Mouse (Mus musculus) heart, postnatal 0 days (tissue): ENCODE measurements around the gene Snrpc. TPM values are rescaled to one million over a fixed set of nuclear protein-coding genes. Genes with fewer than 3 reads are reported as not detected.
A peak's percentile ranks its signal among the peaks of the same experiment; 100 is the strongest.

ENCODE experiments used
- ATAC-seq: fragments of 200-750 bp; cut with Nextera tagmentation; 2 replicates; pipeline ENCODE4 v1.8.0; 2017; ENCODE audit warnings: low read depth, moderate number of reproducible peaks, moderate library complexity; ENCODE audit not compliant: insufficient read depth
- DNase-seq: peaks from one replicate; pipeline ENCODE4 v3.0.0-alpha.2; 2016; ENCODE audit warnings: low spot score
- H3K27ac ChIP-seq: fragments of 300-500 bp; sonication (generic); 2 replicates; pipeline ENCODE4 v1.5.1; 2014; ENCODE audit warnings: low read depth, mild to moderate bottlenecking
- H3K27me3 ChIP-seq: fragments of 300-500 bp; sonication (generic); 2 replicates; pipeline ENCODE4 v1.6.1; 2014; ENCODE audit warnings: low read length, mixed read lengths; ENCODE audit not compliant: control insufficient read depth, insufficient read depth
- H3K36me3 ChIP-seq: fragments of 300-500 bp; sonication (generic); replicated peaks from 2 replicates; pipeline ENCODE4 v1.6.1; 2014; ENCODE audit warnings: low read length, mixed read lengths; ENCODE audit not compliant: control insufficient read depth, insufficient read depth
- H3K4me1 ChIP-seq: fragments of 300-500 bp; sonication (generic); 2 replicates; pipeline ENCODE4 v1.6.1; 2014; ENCODE audit warnings: antibody characterized with exemption; ENCODE audit not compliant: control insufficient read depth, insufficient read depth
- H3K4me2 ChIP-seq: fragments of 300-500 bp; sonication (generic); 2 replicates; pipeline ENCODE4 v1.6.1; 2014; ENCODE audit warnings: low read depth, mild to moderate bottlenecking, low read length, moderate library complexity
- H3K4me3 ChIP-seq: fragments of 300-500 bp; sonication (generic); 2 replicates; pipeline ENCODE4 v1.5.1; 2014; ENCODE audit warnings: low read depth, low read length
- H3K9ac ChIP-seq: fragments of 300-500 bp; sonication (generic); replicated peaks from 2 replicates; pipeline ENCODE4 v1.6.1; 2014; ENCODE audit warnings: low read depth, low read length, mixed read lengths
- H3K9me3 ChIP-seq: fragments of 300-500 bp; sonication (generic); replicated peaks from 2 replicates; pipeline ENCODE4 v1.6.1; 2016; ENCODE audit warnings: low read length; ENCODE audit not compliant: control insufficient read depth
- CTCF ChIP-seq: IDR thresholded peaks from 2 replicates; pipeline ENCODE4 v1.5.1; 2016; ENCODE audit warnings: antibody characterized with exemption, control low read depth, low read depth
- EP300 ChIP-seq: IDR thresholded peaks from 2 replicates; pipeline ENCODE4 v1.6.1; 2016; ENCODE audit warnings: antibody characterized with exemption, low read depth
- WGBS: fragments of 180-500 bp; shearing (Covaris S2); extraction: QIAGEN DNeasy Blood & Tissue Kit; methylation state at CpG from one replicate; pipeline ENCODE4 v1.1.7; 2014; 5-methylcytosine and 5-hydroxymethylcytosine counted together
- polyA plus RNA-seq: library from polyadenylated mRNA; unstranded; fragments of >200 nt; fragmentation: Nextera tagmentation; extraction: Ambion mirVana; gene quantifications from 2 replicates; pipeline ENCODE4 v1.2.1, GENCODE M21; 2015
- total RNA-seq: library from RNA; depleted of rRNA; stranded (reverse); fragments of >200 nt; gene quantifications from 2 replicates; pipeline ENCODE4 v1.2.3, GENCODE M21; 2014; ENCODE audit warnings: low replicate concordance

The Snrpc gene
- total and polyA plus RNA-seq, 2 experiments from 2014 or later: 125 to 185 TPM

DNA sequence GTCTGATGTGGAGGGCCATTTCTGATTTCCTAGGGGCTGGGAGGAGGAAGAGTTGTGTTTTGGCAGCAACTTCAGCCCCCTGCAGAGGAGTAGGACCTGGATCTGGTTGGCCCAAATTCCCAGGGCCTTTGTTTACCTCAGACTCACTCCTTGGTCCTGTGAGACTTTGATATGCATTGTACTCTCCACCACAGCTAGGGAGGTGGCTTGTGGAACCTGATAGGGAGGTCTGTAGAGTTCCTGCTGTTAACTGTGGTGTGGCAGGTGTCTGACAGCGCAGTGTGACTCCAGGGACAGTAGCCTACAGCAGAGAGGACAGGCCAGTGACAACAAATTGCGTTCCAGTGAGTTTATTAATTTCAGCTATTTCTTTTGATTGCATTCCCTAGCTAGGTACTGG is 21.2 kb downstream of the Snrpc start:
- Histone ChIP-seq H3K36me3 (no peaks in the 10 kb centered on the region), H3K27me3 (no peaks in the 10 kb centered on the region), H3K4me2 (no peak overlapping the region), H3K27ac (no peak overlapping the region), H3K4me3 (no peak overlapping the region), H3K4me1 (peaks cover 10% of the 10 kb centered on the region), H3K9me3 (no peaks in the 10 kb centered on the region), H3K9ac (no peak overlapping the region)
- TF ChIP-seq CTCF (no peak), EP300 (no peak)
- DNase-seq: no peak
- ATAC-seq: no peak
- 70% methylated on average over 2 of the region's 2 CpGs for WGBS

DNA sequence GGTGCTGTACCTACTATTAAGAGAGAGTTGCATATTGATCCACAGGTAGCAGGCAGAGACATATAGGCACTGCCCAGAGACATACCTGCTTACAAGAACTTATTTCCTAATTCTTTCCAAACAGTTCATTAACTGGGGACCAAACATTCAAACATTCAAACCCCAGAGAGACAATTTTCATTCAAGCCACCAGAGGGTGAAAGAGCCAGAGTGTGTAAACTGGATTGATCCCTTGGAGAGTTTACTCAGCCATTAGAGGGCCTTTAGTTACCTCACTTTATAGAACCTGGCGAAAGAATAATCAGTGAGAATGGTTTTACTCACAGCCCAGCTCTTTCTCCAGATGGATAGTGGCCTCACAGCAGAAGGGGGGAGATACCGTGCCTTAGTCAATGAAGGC is 27.5 kb downstream of the Snrpc start:
- Histone ChIP-seq H3K4me2 (no peak overlapping the region), H3K4me1 (no peaks in the 10 kb centered on the region), H3K27ac (no peak overlapping the region), H3K4me3 (no peak overlapping the region), H3K36me3 (no peaks in the 10 kb centered on the region), H3K9ac (no peak overlapping the region), H3K27me3 (no peaks in the 10 kb centered on the region), H3K9me3 (no peaks in the 10 kb centered on the region)
- DNase-seq (no peak), ATAC-seq (no peak)
- 84% methylated on average over 2 of the region's 2 CpGs for WGBS
- TF ChIP-seq EP300 (no peak), CTCF (peak; percentile 11; the same call in 1 of the 2 replicates)

DNA sequence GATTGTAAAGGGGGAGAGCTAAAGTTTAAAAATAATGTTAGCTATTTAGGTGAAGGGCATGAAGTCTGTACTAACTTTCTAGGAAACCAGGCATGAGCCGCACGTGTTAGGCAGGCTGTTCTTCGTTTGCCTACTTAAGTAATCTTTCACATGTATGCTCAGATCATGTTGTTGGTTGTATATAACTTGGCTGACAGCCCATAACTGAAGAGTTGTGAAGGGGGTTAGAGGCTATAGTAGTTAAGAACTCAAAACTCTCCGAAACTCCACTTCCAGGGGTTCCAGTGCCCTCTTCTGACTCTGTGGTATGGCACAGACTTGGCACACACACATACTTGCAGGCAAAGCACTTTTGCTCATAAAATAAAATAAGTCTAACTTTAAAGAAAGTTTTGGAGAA is 28.8 kb downstream of the Snrpc start:
- no peak for ATAC-seq
- 56% methylated on average over 4 of the region's 4 CpGs for WGBS
- no peak for DNase-seq
- no peak overlapping the region for H3K27ac ChIP-seq
- H3K27me3 ChIP-seq: no peaks in the 10 kb centered on the region
- no peak overlapping the region for H3K9ac ChIP-seq
- H3K4me2 ChIP-seq: no peak overlapping the region
- no peak for TF ChIP-seq EP300
- TF ChIP-seq CTCF: no peak
- no peak overlapping the region for H3K4me3 ChIP-seq
- H3K9me3 ChIP-seq: no peaks in the 10 kb centered on the region
- no peaks in the 10 kb centered on the region for H3K36me3 ChIP-seq
- no peaks in the 10 kb centered on the region for H3K4me1 ChIP-seq

DNA sequence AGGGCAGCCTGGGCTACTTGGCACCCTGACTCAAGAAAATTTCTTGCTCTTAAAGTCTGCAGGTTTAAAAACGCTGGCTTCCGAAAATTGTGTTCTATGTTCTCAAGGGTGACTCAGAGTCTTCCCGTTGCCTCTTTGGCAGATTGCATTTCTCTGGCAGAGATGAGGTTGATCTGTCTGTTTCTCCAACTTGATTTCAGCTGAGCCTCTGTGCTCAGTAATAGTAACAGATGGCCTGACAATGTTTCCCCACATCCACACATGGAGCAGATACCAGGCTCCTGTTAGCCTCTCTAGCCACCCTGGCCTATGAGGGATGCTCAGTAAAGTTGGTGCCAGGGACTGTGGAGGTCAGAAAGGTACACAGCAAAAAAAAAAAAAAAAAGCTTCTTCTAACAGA is 33.9 kb downstream of the Snrpc start:
- H3K4me3 ChIP-seq: no peak overlapping the region
- WGBS: 80% methylated on average over 3 of the region's 3 CpGs
- no peak for ATAC-seq
- TF ChIP-seq CTCF (no peak), EP300 (no peak)
- H3K27me3 ChIP-seq: no peaks in the 10 kb centered on the region
- no peak overlapping the region for H3K27ac ChIP-seq
- no peaks in the 10 kb centered on the region for H3K9me3 ChIP-seq
- no peak overlapping the region for H3K9ac ChIP-seq
- H3K36me3 ChIP-seq: no peaks in the 10 kb centered on the region
- no peak for DNase-seq
- peaks cover 5% of the 10 kb centered on the region for H3K4me1 ChIP-seq
- H3K4me2 ChIP-seq: no peak overlapping the region

DNA sequence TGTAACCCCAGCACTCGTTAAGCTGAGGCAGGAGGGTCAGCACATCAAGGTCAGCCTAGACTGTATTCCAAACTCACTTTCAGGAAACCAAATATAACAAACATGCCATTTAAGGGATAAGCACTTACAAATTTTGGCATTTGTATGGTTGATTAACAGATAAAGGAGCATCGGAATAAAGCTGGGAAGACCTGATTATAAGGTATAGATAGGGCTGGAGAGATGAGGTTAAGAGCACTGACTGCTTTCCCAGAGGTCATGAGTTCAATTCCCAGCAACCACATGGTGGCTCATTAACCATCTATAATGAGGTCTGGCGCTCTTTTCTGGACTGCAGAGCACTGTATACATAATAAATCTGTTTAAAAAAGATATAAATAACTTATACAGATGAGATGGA is 35.6 kb downstream of the Snrpc start:
- 66% methylated on average over 3 of the region's 3 CpGs for WGBS
- no peak for ATAC-seq
- no peak overlapping the region for H3K4me3 ChIP-seq
- no peak for DNase-seq
- TF ChIP-seq CTCF: no peak
- no peak overlapping the region for H3K4me2 ChIP-seq
- no peaks in the 10 kb centered on the region for H3K27me3 ChIP-seq
- H3K9me3 ChIP-seq: no peaks in the 10 kb centered on the region
- 0 out of 2 replicates have a peak, but pooled peaks cover 4% of the 10 kb centered on the region for H3K36me3 ChIP-seq
- no peak overlapping the region for H3K27ac ChIP-seq
- H3K4me1 ChIP-seq: peaks cover 5% of the 10 kb centered on the region
- H3K9ac ChIP-seq: no peak overlapping the region; the same call in 1 of the 2 replicates

DNA sequence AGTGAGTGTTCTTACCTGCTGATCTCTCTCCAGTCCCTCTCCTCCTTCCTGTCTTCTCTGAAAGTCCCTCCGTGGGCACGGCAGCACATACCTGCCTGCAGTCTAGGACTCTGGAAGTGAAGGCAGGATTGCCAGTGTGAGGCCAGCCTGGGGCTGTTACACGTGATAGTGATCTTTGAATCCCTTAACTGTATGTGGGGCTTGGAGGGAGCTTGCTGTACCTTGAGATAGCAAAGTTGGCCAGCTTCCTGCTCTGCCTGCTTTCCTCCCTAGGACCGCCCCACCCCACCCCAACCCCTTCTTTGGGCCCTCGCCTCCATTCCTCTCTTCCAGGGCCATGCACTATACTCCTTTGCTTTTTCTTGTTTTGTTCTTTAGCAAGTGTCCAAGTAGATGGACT is 36.6 kb downstream of the Snrpc start:
- 43% methylated on average over 5 of the region's 5 CpGs for WGBS
- H3K36me3 ChIP-seq: peaks cover 8% of the 10 kb centered on the region; the same call in 1 of the 2 replicates
- DNase-seq: no peak
- no peak overlapping the region for H3K4me2 ChIP-seq
- H3K9me3 ChIP-seq: no peaks in the 10 kb centered on the region
- TF ChIP-seq EP300 (no peak), CTCF (no peak)
- no peak overlapping the region; the same call in 1 of the 2 replicates for H3K27ac ChIP-seq
- peaks cover 5% of the 10 kb centered on the region for H3K4me1 ChIP-seq
- ATAC-seq: no peak
- H3K27me3 ChIP-seq: no peaks in the 10 kb centered on the region
- H3K9ac ChIP-seq: no peak overlapping the region
- no peak overlapping the region for H3K4me3 ChIP-seq
